Mouse (Mus musculus) limb, embryonic 15.5 days (tissue): ENCODE results near the gene Spata16. TPM values are rescaled to one million over a fixed set of nuclear protein-coding genes. Genes with fewer than 3 reads are reported as not detected.
"Not testable (repeated sequence)": the region's sequence is repeated elsewhere in the genome, so short reads cannot be mapped to it uniquely, and the experiment has no call there.

Experiments used
- ATAC-seq: fragments of 200-750 bp; cut with Nextera tagmentation; 2 replicates; pipeline ENCODE4 v1.8.0; 2017; ENCODE audit warnings: low read depth, moderate TSS enrichment; ENCODE audit not compliant: insufficient number of reproducible peaks, low FRiP score, low TSS enrichment
- H3K27ac ChIP-seq: fragments of 300-500 bp; sonication (generic); 2 replicates; pipeline ENCODE4 v1.5.1; 2015; ENCODE audit warnings: moderate library complexity, mild to moderate bottlenecking, inconsistent platforms
- H3K27me3 ChIP-seq: fragments of 300-500 bp; sonication (generic); 2 replicates; pipeline ENCODE4 v1.6.1; 2015; ENCODE audit warnings: inconsistent platforms
- H3K36me3 ChIP-seq: fragments of 300-500 bp; sonication (generic); 2 replicates; pipeline ENCODE4 v1.6.1; 2015; ENCODE audit warnings: inconsistent platforms
- H3K4me1 ChIP-seq: fragments of 300-500 bp; sonication (generic); 2 replicates; pipeline ENCODE4 v1.6.1; 2015; ENCODE audit warnings: inconsistent platforms
- H3K4me2 ChIP-seq: fragments of 300-500 bp; sonication (generic); 2 replicates; pipeline ENCODE4 v1.6.1; 2015; ENCODE audit warnings: mild to moderate bottlenecking, inconsistent platforms
- H3K4me3 ChIP-seq: fragments of 300-500 bp; sonication (generic); 2 replicates; pipeline ENCODE4 v1.5.1; 2015; ENCODE audit warnings: mild to moderate bottlenecking, inconsistent platforms
- H3K9ac ChIP-seq: fragments of 300-500 bp; sonication (generic); 2 replicates; pipeline ENCODE4 v1.6.1; 2015; ENCODE audit warnings: inconsistent platforms
- H3K9me3 ChIP-seq: fragments of 300-500 bp; sonication (generic); 2 replicates; pipeline ENCODE4 v1.6.1; 2016; ENCODE audit warnings: inconsistent platforms
- WGBS: fragments of 180-500 bp; shearing (Covaris S2); methylation state at CpG from one replicate; pipeline ENCODE4 v1.1.7; 2015; 5-methylcytosine and 5-hydroxymethylcytosine counted together
- polyA plus RNA-seq: library from polyadenylated mRNA; unstranded; fragments of >200 nt; fragmentation: Nextera tagmentation; extraction: Ambion mirVana; gene quantifications from 2 replicates; pipeline ENCODE4 v1.2.1, GENCODE M21; 2015

Gene Spata16
- polyA plus RNA-seq, result not detected in 2 replicates

GRCm38 (mm10) chr3:26637402-26637801 lies at the start of gene Spata16:
Gene Spata16 (plus strand): TSS chr3:26637620.
- Histone ChIP-seq H3K27me3 (no peaks in the 10 kb centered on the region), H3K27ac (no peak within 1 kb of the TSS), H3K4me2 (no peak within 1 kb of the TSS), H3K9me3 (no peaks in the 10 kb centered on the region), H3K4me1 (no peaks in the 10 kb centered on the region), H3K9ac (no peak within 1 kb of the TSS), H3K4me3 (no peak within 1 kb of the TSS), H3K36me3 (no peaks in the 10 kb centered on the region)
- 64% methylated on average over 11 of the region's 11 CpGs for WGBS
- no peak for ATAC-seq

GRCm38 (mm10) chr3:26604861-26605260 lies 32.6 kb upstream of the Spata16 start:
- WGBS, result 30% methylated on average over 1 of the region's 1 CpGs
- H3K9me3 ChIP-seq, result no peaks in the 10 kb centered on the region
- H3K27me3 ChIP-seq, result no peaks in the 10 kb centered on the region
- no peak overlapping the region for H3K4me2 ChIP-seq
- H3K27ac ChIP-seq, result no peak overlapping the region
- no peaks in the 10 kb centered on the region for H3K4me1 ChIP-seq
- no peak overlapping the region for H3K9ac ChIP-seq
- no peaks in the 10 kb centered on the region for H3K36me3 ChIP-seq
- no peak overlapping the region for H3K4me3 ChIP-seq
- no peak for ATAC-seq

- no peak for ATAC-seq
- no peaks in the 10 kb centered on the region for H3K27me3 ChIP-seq
- WGBS, result 71% methylated on average over 5 of the region's 5 CpGs
Measured at GRCm38 (mm10) chr3:26608531-26608930, 28.9 kb upstream of the Spata16 start.

GRCm38 (mm10) chr3:26639214-26639613 lies 1.8 kb downstream of the Spata16 start:
- no peaks in the 10 kb centered on the region for H3K27me3 ChIP-seq
- no peaks in the 10 kb centered on the region for H3K9me3 ChIP-seq
- no peak overlapping the region for H3K9ac ChIP-seq
- ATAC-seq, result no peak
- WGBS, result 65% methylated on average over 9 of the region's 9 CpGs
- no peaks in the 10 kb centered on the region for H3K4me1 ChIP-seq
- no peaks in the 10 kb centered on the region for H3K36me3 ChIP-seq
- no peak overlapping the region for H3K4me2 ChIP-seq
- H3K27ac ChIP-seq, result no peak overlapping the region
- H3K4me3 ChIP-seq, result no peak overlapping the region

More at GRCm38 (mm10) chr3:26608531-26608930, 28.9 kb upstream of the Spata16 start:
- no peaks in the 10 kb centered on the region for H3K36me3 ChIP-seq
- no peak overlapping the region for H3K9ac ChIP-seq
- no peaks in the 10 kb centered on the region for H3K9me3 ChIP-seq
- no peak overlapping the region for H3K4me2 ChIP-seq
- H3K4me3 ChIP-seq, result no peak overlapping the region
- no peaks in the 10 kb centered on the region for H3K4me1 ChIP-seq
- H3K27ac ChIP-seq, result no peak overlapping the region

GRCm38 (mm10) chr3:26639851-26640250 lies 2.4 kb downstream of the Spata16 start:
- Histone ChIP-seq H3K4me1 (no peaks in the 10 kb centered on the region), H3K4me2 (no peak overlapping the region), H3K27me3 (no peaks in the 10 kb centered on the region), H3K9ac (no peak overlapping the region), H3K27ac (no peak overlapping the region), H3K9me3 (no peaks in the 10 kb centered on the region), H3K36me3 (no peaks in the 10 kb centered on the region), H3K4me3 (no peak overlapping the region)
- no peak for ATAC-seq
- 83% methylated on average over 8 of the region's 8 CpGs for whole genome bisulfite sequencing

- H3K4me3 ChIP-seq, result no peak overlapping the region
- no peak overlapping the region for H3K4me2 ChIP-seq
- H3K27ac ChIP-seq, result no peak overlapping the region
- H3K36me3 ChIP-seq, result no peaks in the 10 kb centered on the region
- WGBS, result 57% methylated on average over 8 of the region's 8 CpGs
- no peaks in the 10 kb centered on the region for H3K9me3 ChIP-seq
- H3K4me1 ChIP-seq, result no peaks in the 10 kb centered on the region
- no peak for ATAC-seq
- H3K9ac ChIP-seq, result no peak overlapping the region
- no peaks in the 10 kb centered on the region for H3K27me3 ChIP-seq
Measured at GRCm38 (mm10) chr3:26640321-26641075, 3.1 kb downstream of the Spata16 start.

- Histone ChIP-seq H3K9ac (no peak overlapping the region), H3K27me3 (no peaks in the 10 kb centered on the region), H3K27ac (no peak overlapping the region), H3K4me1 (no peaks in the 10 kb centered on the region), H3K36me3 (no peaks in the 10 kb centered on the region), H3K9me3 (no peaks in the 10 kb centered on the region), H3K4me3 (no peak overlapping the region), H3K4me2 (no peak overlapping the region)
- ATAC-seq, result no peak
- WGBS, result 82% methylated on average over 15 of the region's 15 CpGs
Measured at GRCm38 (mm10) chr3:26641351-26642249, 4.2 kb downstream of the Spata16 start.

- WGBS, result 74% methylated on average over 1 of the region's 1 CpGs
- Histone ChIP-seq H3K4me3 (no peak overlapping the region), H3K4me1 (no peaks in the 10 kb centered on the region), H3K27me3 (no peaks in the 10 kb centered on the region), H3K4me2 (no peak overlapping the region), H3K36me3 (no peaks in the 10 kb centered on the region), H3K9me3 (no peaks in the 10 kb centered on the region), H3K27ac (no peak overlapping the region), H3K9ac (no peak overlapping the region)
- no peak for ATAC-seq
Measured at GRCm38 (mm10) chr3:26644136-26644535, 6.7 kb downstream of the Spata16 start.

GRCm38 (mm10) chr3:26646834-26647233 lies 9.4 kb downstream of the Spata16 start:
- H3K27ac ChIP-seq, result no peak overlapping the region
- no peaks in the 10 kb centered on the region for H3K27me3 ChIP-seq
- H3K4me2 ChIP-seq, result no peak overlapping the region
- H3K9ac ChIP-seq, result no peak overlapping the region
- ATAC-seq, result no peak
- H3K36me3 ChIP-seq, result no peaks in the 10 kb centered on the region
- H3K4me1 ChIP-seq, result no peaks in the 10 kb centered on the region
- WGBS, result 69% methylated on average over 7 of the region's 7 CpGs
- no peaks in the 10 kb centered on the region for H3K9me3 ChIP-seq
- H3K4me3 ChIP-seq, result no peak overlapping the region

GRCm38 (mm10) chr3:26685832-26686231 lies 48.4 kb downstream of the Spata16 start:
- ATAC-seq, result no peak
- Histone ChIP-seq H3K36me3 (no peaks in the 10 kb centered on the region), H3K27me3 (no peaks in the 10 kb centered on the region), H3K4me1 (no peaks in the 10 kb centered on the region), H3K27ac (no peak overlapping the region), H3K4me3 (no peak overlapping the region), H3K4me2 (no peak overlapping the region), H3K9ac (no peak overlapping the region), H3K9me3 (no peaks in the 10 kb centered on the region)
- WGBS, result 76% methylated on average over 3 of the region's 3 CpGs

GRCm38 (mm10) chr3:26709492-26709891 lies 72.1 kb downstream of the Spata16 start:
- H3K9me3 ChIP-seq, H3K27ac ChIP-seq, ATAC-seq, H3K4me1 ChIP-seq, H3K4me3 ChIP-seq, H3K36me3 ChIP-seq, H3K4me2 ChIP-seq, H3K27me3 ChIP-seq, H3K9ac ChIP-seq: not testable (repeated sequence)
- WGBS, result 72% methylated on average over 5 of the region's 5 CpGs

- H3K27me3 ChIP-seq, result no peaks in the 10 kb centered on the region
- no peak overlapping the region for H3K4me2 ChIP-seq
- no peak for ATAC-seq
- no peak overlapping the region for H3K9ac ChIP-seq
- no peaks in the 10 kb centered on the region for H3K4me1 ChIP-seq
- H3K36me3 ChIP-seq, result no peaks in the 10 kb centered on the region
- 61% methylated on average over 6 of the region's 6 CpGs for WGBS
- H3K27ac ChIP-seq, result no peak overlapping the region
- no peak overlapping the region for H3K4me3 ChIP-seq
- H3K9me3 ChIP-seq, result no peaks in the 10 kb centered on the region
Measured at GRCm38 (mm10) chr3:26727526-26727925, 90.1 kb downstream of the Spata16 start.
